Mouse (Mus musculus) mouse embryonic stem cell (cell line): ENCODE measurements around the gene Ctsd.

Experiments
- in situ Hi-C, 2 experiments: fragments of 300-500 bp; cut with MboI; formaldehyde crosslinking; loops; 1 replicate in 1 of 2; 3 replicates in 1 of 2; pipeline ENCODE4 v1.14.3; 2019 to 2020; ENCODE audit warnings: low sequenced_read_pairs in 2 of 2, low pct_unique_long_range_greater_than_20kb in 1 of 2, mixed read lengths in 1 of 2; ENCODE audit not compliant: unreplicated experiment in 1 of 2

The Ctsd gene

DNA sequence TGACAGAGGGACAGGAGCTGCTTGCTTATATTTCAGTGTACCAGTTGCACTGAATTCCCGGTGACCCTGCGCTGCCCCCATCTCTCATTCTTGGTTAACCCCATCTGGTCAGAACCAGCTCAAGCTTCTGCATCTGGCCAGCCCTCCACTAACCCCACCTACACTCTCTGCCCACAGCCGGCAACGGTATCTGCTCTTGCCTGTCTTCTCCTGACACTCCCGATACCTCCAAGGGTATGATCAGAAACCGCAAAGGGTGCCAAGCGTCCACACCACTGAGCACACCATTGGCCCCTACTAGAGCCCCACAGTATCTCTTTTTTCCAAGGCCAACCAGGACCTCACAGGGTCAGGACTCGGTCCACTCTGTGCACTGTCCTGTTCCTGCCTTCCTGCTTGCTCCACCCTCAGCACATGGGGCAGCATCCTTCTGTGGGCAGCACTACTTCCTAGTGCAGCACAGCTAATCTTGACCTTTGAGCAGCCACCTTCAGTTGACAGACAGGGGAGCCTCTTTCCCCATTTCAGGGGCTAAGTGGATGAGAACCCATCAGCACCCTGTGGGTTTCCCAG is 33.1 kb downstream of the Ctsd start:
- in situ Hi-C loops = no loop called here

DNA sequence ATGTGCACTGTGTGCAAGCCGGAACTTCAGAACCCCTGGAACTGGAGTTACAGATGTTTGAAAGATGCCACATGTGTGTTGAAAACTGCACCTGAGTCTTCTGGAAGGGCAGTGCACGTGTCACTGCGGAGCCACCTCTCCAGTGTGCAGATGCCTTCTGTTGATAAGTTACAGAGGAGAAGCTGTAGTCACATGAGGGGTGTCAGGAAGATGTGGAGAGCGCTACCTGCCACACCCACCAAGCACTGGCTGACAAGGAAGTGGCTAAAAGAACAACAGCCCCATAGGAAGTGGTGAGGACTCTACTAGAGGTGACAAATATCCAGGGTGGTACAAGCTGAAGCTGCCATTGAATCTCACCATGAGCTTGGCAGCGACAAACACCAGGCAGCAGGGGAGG is 34.0 kb downstream of the Ctsd start:
- in situ Hi-C loops = no loop called here

DNA sequence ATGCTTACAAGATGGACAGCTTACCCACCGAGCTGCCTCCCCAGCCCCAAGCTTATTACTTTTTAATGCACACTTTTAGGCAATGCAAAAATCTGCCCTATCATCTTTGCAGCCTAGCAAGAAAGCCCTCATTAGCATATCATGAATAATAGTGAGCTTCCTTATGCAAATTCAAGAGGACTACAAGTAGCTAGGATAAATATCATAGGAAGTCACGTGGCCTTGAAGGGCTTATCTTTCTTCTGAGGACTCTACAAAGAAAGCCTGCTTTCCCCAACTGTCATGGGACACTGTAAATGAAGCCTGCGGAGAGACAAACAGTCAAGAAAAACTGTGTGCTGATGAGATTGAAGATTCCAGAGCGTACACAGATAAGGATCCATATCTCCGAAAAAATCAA is 36.3 kb downstream of the Ctsd start:
- in situ Hi-C loops = no loop called here

DNA sequence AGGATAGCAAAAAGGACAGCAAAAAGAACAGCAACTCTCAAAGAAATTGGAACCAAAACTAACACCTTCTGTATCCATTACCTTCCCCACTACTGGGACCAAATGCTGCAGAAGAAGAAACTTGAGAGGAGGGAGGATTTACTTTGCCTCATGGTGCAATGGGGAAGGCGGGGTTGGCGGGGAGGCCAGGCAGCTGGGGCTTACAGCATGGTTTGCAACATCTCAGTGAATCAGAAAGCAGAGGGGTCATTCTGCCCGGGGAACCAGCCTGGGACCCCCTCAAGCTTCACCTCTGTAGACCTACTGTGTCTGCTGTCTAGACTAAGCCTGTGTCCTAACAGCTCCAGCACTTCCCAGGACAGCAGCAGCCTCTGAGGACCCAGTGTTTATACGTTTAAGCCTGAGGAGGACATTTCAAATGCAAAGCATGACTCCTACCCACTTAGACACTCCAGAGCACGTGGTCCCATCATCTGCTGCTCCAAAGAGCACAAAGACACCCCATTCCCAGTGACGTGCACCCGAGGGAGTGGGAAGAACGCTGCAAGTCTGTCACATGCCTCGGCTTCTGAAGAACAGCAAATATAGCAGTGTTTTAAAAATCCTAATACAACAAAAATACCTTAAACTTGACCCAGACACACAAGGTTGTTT is 38.4 kb downstream of the Ctsd start:
- in situ Hi-C loops = loop anchor here in 1 of 2 experiments (25.0 kb wide), 1 partner anchor 338 kb away; no protein-coding TSS in a partner anchor

DNA sequence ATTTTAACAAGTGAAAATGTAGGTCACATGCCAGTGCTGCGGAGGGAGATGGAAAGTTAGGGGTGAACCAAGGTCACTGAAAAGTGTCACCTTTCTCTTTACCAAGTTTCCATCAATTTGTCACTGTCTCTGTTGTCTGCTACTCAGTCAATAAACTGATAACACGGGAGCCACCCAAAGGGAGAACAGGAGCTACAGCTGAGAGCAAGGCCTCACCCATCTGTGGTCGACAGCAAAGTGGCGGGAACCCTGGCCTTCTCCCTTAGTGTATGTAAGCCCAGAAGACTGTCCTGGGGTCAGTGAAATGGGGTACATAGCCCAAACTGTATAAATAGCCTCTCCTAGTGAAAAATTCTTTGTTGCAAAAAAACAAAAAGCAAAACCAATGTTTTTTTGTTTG is 40.3 kb downstream of the Ctsd start:
- in situ Hi-C loops = loop anchor here in 1 of 2 experiments (25.0 kb wide), 1 partner anchor 340 kb away; no protein-coding TSS in a partner anchor

DNA sequence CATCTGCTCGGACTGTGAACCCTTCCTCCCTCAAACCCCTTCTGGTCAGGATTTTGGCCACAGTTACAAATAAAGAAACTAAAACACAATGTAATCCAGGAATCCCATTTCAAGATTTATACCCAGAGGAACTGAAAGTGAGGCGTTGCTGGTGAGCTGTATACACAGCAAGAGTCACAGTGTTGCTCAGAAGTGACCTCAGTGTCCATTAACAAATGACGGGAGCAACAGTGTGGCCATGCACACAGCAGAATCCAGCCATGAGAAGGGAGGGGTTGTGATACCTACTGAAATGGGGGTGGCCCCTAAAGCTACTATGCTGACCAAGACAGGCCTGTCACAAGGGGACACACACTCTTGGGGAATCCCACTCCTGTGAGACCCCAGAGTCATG is 45.6 kb downstream of the Ctsd start:
- in situ Hi-C loops = loop anchor here in 1 of 2 experiments (25.0 kb wide), 1 partner anchor 345 kb away; no protein-coding TSS in a partner anchor

DNA sequence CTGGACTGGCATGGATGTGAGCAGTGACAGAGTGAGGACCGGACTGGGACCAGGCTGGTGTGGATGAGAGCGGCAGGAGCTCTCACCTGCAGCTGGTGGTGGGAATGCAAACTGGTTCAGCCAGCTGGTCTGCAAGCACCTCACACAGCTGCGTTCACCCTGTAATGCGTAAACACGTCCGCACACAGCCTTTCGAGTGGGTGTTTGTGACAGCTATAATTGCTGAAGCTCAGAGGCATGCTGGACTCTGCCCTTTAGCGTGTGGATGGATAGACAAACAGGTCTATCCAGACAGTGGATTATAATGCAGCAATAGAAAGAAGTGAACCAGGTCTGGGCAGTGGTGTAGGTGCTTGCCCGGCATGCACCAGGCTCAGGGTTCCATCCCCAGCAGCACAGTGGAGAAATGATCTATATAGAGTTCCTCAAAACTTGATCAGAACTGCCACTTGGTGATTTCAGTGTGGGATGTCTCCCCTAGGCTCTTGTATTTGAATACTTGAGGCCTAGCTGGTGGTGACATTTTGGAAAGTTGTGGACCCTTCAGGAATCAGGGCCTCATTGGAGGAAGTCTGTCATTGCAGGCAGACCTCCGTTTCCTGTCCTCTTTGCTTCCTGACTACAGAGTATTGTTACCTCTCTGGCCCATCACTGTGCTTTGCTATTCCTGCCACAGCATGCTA is 46.1 kb downstream of the Ctsd start:
- in situ Hi-C loops = loop anchor here in 1 of 2 experiments (25.0 kb wide), 1 partner anchor 346 kb away; no protein-coding TSS in a partner anchor

DNA sequence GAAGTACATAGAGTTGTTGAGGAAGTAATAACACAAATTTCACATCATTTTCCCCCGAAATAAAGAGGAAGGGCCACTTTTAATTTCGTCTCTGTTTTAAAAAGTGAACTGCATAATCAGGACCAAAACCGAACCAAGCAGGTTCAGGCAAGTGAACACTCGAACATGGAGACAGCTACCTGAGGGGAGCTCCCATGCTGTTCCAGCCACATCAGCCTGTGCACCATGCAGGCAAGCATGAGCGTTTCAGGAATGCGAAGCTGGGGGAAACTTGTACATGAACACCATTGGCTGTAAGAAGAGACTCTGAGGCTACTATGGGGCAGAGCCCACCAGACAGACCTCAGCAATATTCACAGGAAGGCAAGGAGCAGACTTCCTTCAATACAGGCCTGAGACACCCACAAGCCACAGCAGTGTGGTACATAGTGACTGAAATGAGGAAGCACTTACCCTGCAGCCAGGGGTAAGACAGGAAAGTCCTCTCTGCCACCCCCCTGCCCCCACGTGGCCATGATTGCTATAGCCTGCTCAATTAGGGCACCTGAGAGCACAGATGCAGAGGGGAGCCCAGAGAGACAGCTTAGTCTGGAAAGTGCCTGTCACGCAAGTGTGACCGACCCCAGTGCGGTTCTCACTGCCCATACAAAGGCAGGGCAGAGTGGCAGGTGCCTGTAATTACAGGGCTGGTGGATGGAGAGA is 47.4 kb downstream of the Ctsd start:
- in situ Hi-C loops = loop anchor here in 1 of 2 experiments (25.0 kb wide), 1 partner anchor 347 kb away; no protein-coding TSS in a partner anchor

DNA sequence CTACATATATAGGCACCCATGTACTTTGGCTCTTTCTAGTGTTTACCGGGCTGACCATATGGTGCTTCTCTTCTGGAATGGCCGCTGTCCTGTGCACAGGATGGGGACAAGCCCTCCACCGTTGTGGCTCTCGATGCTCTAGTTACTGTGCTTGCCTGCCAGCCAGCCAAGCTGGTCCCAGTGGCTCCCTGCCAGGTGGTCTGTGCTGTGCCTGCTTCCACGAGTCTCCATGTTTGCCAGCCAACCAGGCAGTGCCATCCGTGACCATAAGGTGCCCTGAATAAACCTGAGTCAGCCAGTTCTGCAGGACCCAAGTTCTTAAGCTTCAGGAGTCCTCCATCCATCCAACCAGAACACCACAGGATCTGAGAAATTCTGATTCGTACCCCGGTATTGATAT is 52.7 kb downstream of the Ctsd start:
- in situ Hi-C loops = loop anchor here (10.0 to 25.0 kb wide), 4 partner anchors 100 to 352 kb away; partner anchors contain the start of gene Syt8 (in 2 of the 2)

DNA sequence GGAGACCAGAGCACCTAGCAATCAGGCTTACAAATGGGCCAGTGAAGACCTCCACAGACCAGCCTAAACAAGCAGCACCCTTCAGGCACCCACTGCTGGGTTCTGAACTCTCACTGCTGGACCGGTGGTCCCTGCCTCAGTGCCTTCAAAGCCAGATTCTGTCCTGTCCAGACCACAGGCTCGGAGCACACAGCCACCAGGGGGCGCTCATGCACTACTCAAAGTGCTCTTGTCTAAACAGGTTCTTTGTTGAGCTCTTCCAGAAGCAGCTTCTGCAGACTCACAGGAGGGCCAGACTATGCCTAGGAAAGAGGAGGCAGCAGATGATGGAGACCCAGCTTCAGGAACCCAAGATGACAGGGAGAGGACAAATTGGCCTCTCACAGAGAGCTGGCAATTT is 53.6 kb downstream of the Ctsd start:
- in situ Hi-C loops = loop anchor here (10.0 to 25.0 kb wide), 4 partner anchors 101 to 353 kb away; partner anchors contain the start of gene Syt8 (in 2 of the 2)

DNA sequence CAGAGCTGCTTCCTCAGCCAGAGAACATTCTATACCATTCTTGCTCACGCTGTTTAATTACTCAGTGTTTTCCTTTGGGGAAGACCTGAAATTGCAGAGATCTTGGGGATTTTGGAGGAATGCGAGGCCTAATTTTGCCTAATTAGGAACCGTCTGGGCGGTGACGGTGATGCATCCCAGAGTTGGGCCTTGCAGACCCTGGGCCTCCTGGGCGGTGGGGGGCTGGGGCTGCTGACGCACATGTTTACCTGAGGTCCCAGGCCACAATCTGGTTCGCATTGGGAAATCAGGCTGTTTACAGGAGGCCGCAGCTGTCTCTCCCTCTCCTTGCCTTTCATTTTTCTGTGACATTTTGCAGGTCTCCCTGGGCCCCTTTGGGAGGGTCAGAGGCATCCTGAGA is 55.1 kb downstream of the Ctsd start:
- in situ Hi-C loops = loop anchor here (10.0 to 25.0 kb wide), 4 partner anchors 102 to 355 kb away; partner anchors contain the start of gene Syt8 (in 2 of the 2)

DNA sequence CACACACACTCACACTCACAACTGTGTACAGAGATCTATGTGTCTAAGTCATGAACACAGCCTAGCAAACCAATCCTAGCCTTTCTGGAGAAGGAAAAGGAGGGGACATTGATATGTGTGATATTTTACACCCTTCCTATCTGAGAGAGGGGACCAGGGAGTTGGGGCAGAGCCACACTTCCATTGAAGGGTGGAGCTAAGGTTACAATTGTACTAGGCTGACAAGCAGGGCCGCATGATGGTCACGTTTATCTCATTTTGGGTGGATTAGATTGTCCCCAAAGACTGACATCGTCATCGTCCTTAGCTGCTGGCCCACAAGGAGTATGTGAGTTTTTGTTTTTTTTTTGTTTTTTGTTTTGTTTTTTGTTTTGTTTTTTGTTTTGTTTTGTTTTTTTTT is 56.6 kb downstream of the Ctsd start:
- in situ Hi-C loops = loop anchor here (10.0 to 25.0 kb wide), 4 partner anchors 104 to 356 kb away; partner anchors contain the start of gene Syt8 (in 2 of the 2)

DNA sequence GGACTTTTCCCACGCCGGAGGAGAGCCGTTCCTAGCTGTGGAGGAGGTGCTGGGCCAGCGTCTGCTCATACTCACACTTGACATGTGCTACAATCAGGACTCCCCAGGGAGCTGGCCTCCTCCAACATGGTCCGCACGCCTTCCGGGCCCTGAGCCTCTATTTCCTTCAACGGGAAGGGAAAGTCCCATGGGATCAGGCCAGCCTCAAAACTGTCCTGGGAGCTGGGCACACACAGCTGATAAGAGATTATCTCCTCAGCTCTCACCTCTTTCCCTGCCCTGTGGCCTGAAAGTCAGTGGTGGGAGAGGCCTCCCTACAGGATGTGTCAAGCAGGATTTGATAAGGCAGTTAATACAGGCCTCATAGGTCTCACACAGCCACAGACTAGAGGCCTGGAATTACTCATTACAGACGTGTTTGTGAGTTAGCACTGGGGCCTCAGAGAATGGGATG is 57.5 kb downstream of the Ctsd start:
- in situ Hi-C loops = loop anchor here (10.0 to 25.0 kb wide), 4 partner anchors 105 to 357 kb away; partner anchors contain the start of gene Syt8 (in 2 of the 2)

DNA sequence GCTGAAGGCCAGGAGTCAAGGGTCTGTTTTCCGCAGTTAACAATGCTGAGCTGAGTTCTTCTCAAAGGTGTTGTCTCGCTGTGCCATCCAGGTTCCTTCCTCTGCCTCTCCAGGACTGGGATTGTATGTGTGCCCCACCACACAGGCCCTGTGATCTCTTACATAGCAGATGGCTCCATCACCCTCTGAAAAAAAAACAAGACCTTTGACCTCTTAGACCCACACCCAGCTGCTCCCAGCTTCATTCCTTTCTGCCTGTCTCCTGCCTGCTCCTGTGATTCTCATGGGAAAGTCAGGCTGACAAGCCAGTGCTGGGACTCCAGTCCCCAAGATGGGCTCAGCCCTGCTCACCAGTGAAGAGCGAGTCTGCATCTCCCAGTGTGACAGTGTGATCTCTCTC is 59.3 kb downstream of the Ctsd start:
- in situ Hi-C loops = loop anchor here in 1 of 2 experiments (25.0 kb wide), 1 partner anchor 359 kb away; no protein-coding TSS in a partner anchor

DNA sequence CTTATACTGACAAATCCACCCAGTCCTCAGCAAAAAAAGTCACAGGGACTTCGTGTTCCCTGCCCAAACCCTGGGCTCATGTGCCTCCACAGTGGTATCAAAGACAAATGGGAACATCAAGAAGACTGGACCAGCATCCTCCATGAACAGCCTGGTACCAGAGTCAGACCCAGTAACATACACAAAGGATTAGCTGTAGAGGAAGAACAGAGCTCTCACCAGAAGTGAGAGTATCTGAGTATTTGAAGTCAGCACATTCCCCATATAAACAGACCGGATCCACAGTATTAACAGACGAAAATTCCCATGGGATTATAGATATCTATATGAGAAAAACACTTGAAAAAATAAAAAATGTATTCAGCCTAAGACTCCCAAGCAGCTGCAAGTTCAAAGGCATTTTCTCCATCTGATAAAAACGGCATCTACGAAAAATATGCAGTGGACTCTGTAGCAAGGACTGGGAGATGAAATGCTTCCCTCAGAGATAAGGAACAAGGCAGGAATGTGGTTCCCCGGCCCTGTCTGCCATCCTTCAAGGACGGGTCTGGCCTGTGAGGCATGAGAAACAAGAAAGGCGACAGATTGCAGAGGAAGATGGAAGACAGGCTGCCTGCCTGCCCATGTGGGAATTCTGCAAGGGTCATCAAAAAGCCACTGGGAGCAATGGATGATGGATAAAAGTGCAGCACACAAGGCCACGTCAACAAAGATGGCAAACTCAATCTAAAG is 61.0 kb downstream of the Ctsd start:
- in situ Hi-C loops = loop anchor here in 1 of 2 experiments (25.0 kb wide), 1 partner anchor 360 kb away; no protein-coding TSS in a partner anchor
